Mouse (Mus musculus) retina, adult 2 months (tissue): ENCODE measurements at regions not wholly inside any gene's neighbourhood (a gene's known extent, or its start where the extent isn't known, plus 50 kb on each side); places are given as distances from the start of the nearest gene placed in this dataset.
"Not testable (repeated sequence)": the region's sequence is repeated elsewhere in the genome, so short reads cannot be mapped to it uniquely, and the experiment has no call there.

Experiments used
- DNase-seq: peaks from one replicate; pipeline ENCODE4 v3.0.0-alpha.2; 2012; ENCODE audit warnings: low read depth, low spot score

DNA sequence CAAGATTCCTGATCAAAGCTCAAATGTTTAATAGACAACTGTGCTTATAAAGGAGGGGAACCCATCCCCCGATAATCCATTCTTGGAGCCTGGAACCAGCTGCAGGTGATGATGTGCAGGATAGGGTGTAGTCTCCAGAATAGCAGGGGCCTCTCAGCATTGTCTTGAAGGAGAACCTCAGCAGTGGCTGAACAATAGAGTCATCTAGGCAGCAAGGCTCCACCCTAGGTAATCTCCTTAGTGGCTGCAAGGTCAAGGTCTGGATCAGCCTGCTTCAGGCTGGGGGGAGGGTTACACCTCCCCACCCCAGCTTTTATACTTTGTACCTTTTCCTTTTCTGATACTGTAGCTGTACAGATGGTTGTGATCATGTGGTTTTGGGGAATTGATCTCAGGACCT is 116.8 kb upstream of the Mettl4 start:
- no peak for DNase-seq

DNA sequence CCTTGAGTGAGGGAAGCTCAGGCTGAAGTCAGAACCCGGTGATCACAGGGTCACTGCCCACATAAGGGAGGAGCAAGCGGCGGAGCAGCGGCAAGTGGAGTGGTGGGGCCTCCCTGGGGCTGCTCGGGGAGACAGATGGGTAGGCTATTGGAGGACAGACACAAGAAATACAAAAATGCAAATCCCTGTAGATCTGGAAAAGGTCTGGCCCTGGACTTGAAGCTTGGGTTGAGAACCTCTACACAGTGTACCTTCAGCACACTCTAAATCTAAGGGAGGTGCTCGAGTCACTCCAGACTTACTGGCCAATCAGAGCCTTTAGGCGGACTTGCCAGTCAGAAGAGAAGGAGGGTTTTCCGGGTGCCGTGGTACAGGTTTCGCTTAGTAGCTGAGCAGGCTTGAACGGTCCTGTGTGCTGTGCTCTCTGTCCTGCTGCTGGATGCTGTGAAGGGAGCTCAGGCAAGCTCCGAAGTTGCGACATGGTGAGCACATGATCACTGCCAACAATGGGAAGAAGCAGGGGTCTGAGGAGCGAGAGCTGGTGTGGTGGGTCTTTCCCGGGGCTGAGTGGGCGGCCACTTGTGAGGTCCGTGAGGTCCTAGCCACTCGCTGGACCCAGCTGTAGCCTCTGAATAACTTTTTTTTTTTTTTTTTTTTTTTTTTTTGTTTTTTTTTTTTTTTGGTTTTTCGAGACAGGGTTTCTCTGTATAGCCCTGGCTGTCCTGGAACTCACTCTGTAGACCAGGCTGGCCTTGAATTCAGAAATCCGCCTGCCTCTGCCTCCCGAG is 114.9 kb upstream of the Mettl4 start:
- peak; percentile 20 for DNase-seq

GRCm38 (mm10) chr17:94854698-94855097 is 104.9 kb upstream of the Mettl4 start:
- not testable (repeated sequence) for DNase-seq

- peak; percentile 68 for DNase-seq
Measured at GRCm38 (mm10) chr17:94834446-94835117, 84.8 kb upstream of the Mettl4 start.

GRCm38 (mm10) chr17:94834067-94834445 is 84.2 kb upstream of the Mettl4 start:
- DNase-seq, result not testable (repeated sequence)

DNA sequence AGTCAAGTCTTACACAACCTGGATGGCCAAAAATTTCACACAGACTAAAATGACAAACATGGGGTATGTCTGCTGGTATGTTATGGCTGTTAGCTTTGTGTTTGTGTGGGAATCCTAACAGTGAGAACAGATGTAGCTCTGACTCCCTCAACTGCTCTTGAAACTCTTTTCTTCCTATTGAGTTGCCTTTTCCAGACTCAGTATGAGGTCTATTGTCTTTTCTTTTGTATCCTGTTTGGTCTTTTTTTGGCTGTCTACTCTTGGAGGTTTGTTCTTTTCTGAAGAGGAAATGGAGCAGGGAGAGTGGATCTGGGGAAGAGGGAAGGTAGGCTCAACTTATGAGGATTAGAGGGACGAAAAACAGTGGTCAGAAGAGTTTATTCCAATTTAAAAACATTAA is 76.6 kb upstream of the Mettl4 start:
- DNase-seq, result not testable (repeated sequence)

- no peak for DNase-seq
Measured at GRCm38 (mm10) chr17:94808758-94809157, 58.9 kb upstream of the Mettl4 start.
